Mouse (Mus musculus): ENCODE data around the gene AI661453.

- no peak for TF ChIP-seq CTCF (IDR thresholded peaks at IDR 0.05; ENCODE audit: borderline replicate concordance, insufficient read depth, low read length)
- TF ChIP-seq POLR2A (IDR thresholded peaks at IDR 0.05; ENCODE audit: low read depth, low read length), result no peak
Observed at GRCm38 (mm10) chr17:47461688-47462087, 25.3 kb downstream of the AI661453 start.

All from embryonic fibroblast, embryonic 13.5 days (primary cell).